Mouse (Mus musculus) myocyte (in vitro differentiated cells): ENCODE measurements around the gene Ano3. TPM values are rescaled to one million over a fixed set of nuclear protein-coding genes. Genes with fewer than 3 reads are reported as not detected.

Source experiments
- H3K27me3 ChIP-seq: one replicate; pipeline ENCODE4 v1.6.1; 2011; ENCODE audit not compliant: control insufficient read depth, insufficient read depth, insufficient read length
- H3K36me3 ChIP-seq: one replicate; pipeline ENCODE4 v1.6.1; 2011; ENCODE audit not compliant: control insufficient read depth, insufficient read depth
- H3K4me2 ChIP-seq: one replicate; pipeline ENCODE4 v1.6.1; 2011; ENCODE audit warnings: low read depth, control low read depth
- H3K4me3 ChIP-seq: one replicate; pipeline ENCODE4 v1.5.1; 2011; ENCODE audit warnings: mild to moderate bottlenecking, control low read depth, moderate library complexity
- H3K79me2 ChIP-seq: one replicate; pipeline ENCODE4 v1.6.1; 2011; ENCODE audit not compliant: control insufficient read depth, insufficient read depth
- H3ac ChIP-seq: one replicate; pipeline ENCODE4 v1.6.1; 2011; ENCODE audit not compliant: control insufficient read depth, insufficient read length
- CEBPB ChIP-seq: IDR thresholded peaks from 2 replicates; pipeline ENCODE4 v1.6.1; 2011; ENCODE audit warnings: mild to moderate bottlenecking, moderate library complexity; ENCODE audit not compliant: poor library complexity, insufficient read depth, severe bottlenecking
- E2F4 ChIP-seq: IDR thresholded peaks from one replicate; pipeline ENCODE4 v1.6.1; 2011; ENCODE audit warnings: mild to moderate bottlenecking, control low read depth, moderate library complexity; ENCODE audit not compliant: insufficient read depth
- MAX ChIP-seq: IDR thresholded peaks from one replicate; pipeline ENCODE4 v1.6.1; 2011; ENCODE audit warnings: low read depth, mild to moderate bottlenecking, control low read depth
- MYOD1 ChIP-seq, 3 experiments: IDR thresholded peaks; one replicate each; pipeline ENCODE4 v1.6.1; 2011; ENCODE audit warnings: control low read depth in 2 of 3, low read depth in 2 of 3, mild to moderate bottlenecking in 2 of 3, moderate library complexity in 1 of 3; ENCODE audit not compliant: insufficient read length in 2 of 3, control insufficient read depth in 1 of 3
- MYOG ChIP-seq, 3 experiments: IDR thresholded peaks; one replicate each; pipeline ENCODE4 v1.6.1; 2011; ENCODE audit warnings: control low read depth in 2 of 3, low read depth in 2 of 3, mild to moderate bottlenecking in 2 of 3; ENCODE audit not compliant: insufficient read length in 2 of 3, control insufficient read depth in 1 of 3, insufficient read depth in 1 of 3
- POLR2A ChIP-seq: IDR thresholded peaks from one replicate; pipeline ENCODE4 v1.6.1; 2011; ENCODE audit warnings: low read depth, mild to moderate bottlenecking, control low read depth, moderate library complexity; ENCODE audit not compliant: insufficient read length
- POLR2AphosphoS2 ChIP-seq: IDR thresholded peaks from one replicate; pipeline ENCODE4 v1.6.1; 2011; ENCODE audit warnings: low read depth, control low read depth; ENCODE audit not compliant: insufficient read length
- REST ChIP-seq: IDR thresholded peaks from one replicate; pipeline ENCODE4 v1.6.1; 2011; ENCODE audit warnings: mild to moderate bottlenecking, control low read depth, moderate library complexity; ENCODE audit not compliant: insufficient read depth, insufficient read length
- SRF ChIP-seq: IDR thresholded peaks from one replicate; pipeline ENCODE4 v1.6.1; 2011; ENCODE audit warnings: low read depth; ENCODE audit not compliant: control insufficient read depth, insufficient read length
- TCF12 ChIP-seq: IDR thresholded peaks from one replicate; pipeline ENCODE4 v1.6.1; 2011; ENCODE audit warnings: mild to moderate bottlenecking, control low read depth; ENCODE audit not compliant: poor library complexity, insufficient read depth, severe bottlenecking
- TCF3 ChIP-seq: IDR thresholded peaks from one replicate; pipeline ENCODE4 v1.6.1; 2011; ENCODE audit warnings: low read depth, control low read depth; ENCODE audit not compliant: insufficient read length
- USF1 ChIP-seq: IDR thresholded peaks from one replicate; pipeline ENCODE4 v1.6.1; 2011; ENCODE audit warnings: low read depth, mild to moderate bottlenecking, control low read depth, moderate library complexity
- polyA plus RNA-seq: library from polyadenylated mRNA; unstranded; fragments of >200 nt; fragmentation: generic; extraction: Trizol; gene quantifications from one replicate; pipeline ENCODE4 v1.2.1, GENCODE M21; 2012; ENCODE audit warnings: missing spikeins

Gene Ano3
- polyA plus RNA-seq, 1 experiment = 0.05 TPM

- no peak for TF ChIP-seq E2F4
- no peak for TF ChIP-seq TCF12
- no peak for TF ChIP-seq MYOG (IDR thresholded peaks at IDR 0.05; ENCODE audit: control insufficient read depth in 1 of 3, insufficient read depth in 1 of 3, insufficient read length in 2 of 3, low read depth in 2 of 3)
- TF ChIP-seq REST = no peak
- TF ChIP-seq POLR2AphosphoS2 = no peak
- no peak for TF ChIP-seq USF1
- no peak for TF ChIP-seq POLR2A
- no peak for TF ChIP-seq SRF
- TF ChIP-seq CEBPB = no peak
- TF ChIP-seq TCF3 = no peak
- TF ChIP-seq MYOD1 (IDR thresholded peaks at IDR 0.05; ENCODE audit: control insufficient read depth in 1 of 3, insufficient read length in 2 of 3, low read depth in 2 of 3) = no peak
- no peak for TF ChIP-seq MAX
- H3K36me3 ChIP-seq = no peaks in the 10 kb centered on the region
- H3K4me3 ChIP-seq = no peak overlapping the region
- no peaks in the 10 kb centered on the region for H3K27me3 ChIP-seq
- no peak overlapping the region for H3K4me2 ChIP-seq
- H3K79me2 ChIP-seq = no peaks in the 10 kb centered on the region
- H3ac ChIP-seq = no peak overlapping the region
Observed at GRCm38 (mm10) chr2:110896477-110897270, 54.0 kb downstream of the Ano3 start.

GRCm38 (mm10) chr2:110871650-110872049 is 79.1 kb downstream of the Ano3 start:
- no peak for TF ChIP-seq TCF3
- no peak for TF ChIP-seq E2F4
- no peak for TF ChIP-seq POLR2A
- Histone ChIP-seq H3K36me3 (no peaks in the 10 kb centered on the region), H3K4me2 (no peak overlapping the region), H3K27me3 (no peaks in the 10 kb centered on the region), H3K4me3 (no peak overlapping the region), H3K79me2 (no peaks in the 10 kb centered on the region), H3ac (no peak overlapping the region)

GRCm38 (mm10) chr2:110865584-110865983 is 85.1 kb downstream of the Ano3 start:
- Histone ChIP-seq H3K79me2 (no peaks in the 10 kb centered on the region), H3K27me3 (no peaks in the 10 kb centered on the region), H3K36me3 (no peaks in the 10 kb centered on the region), H3ac (no peak overlapping the region), H3K4me3 (no peak overlapping the region), H3K4me2 (no peak overlapping the region)
- no peak for TF ChIP-seq MAX
- no peak for TF ChIP-seq MYOG (IDR thresholded peaks at IDR 0.05; ENCODE audit: control insufficient read depth in 1 of 3, insufficient read depth in 1 of 3, insufficient read length in 2 of 3, low read depth in 2 of 3)
- TF ChIP-seq USF1 = no peak
- no peak for TF ChIP-seq CEBPB
- no peak for TF ChIP-seq E2F4
- TF ChIP-seq TCF3 = no peak
- no peak for TF ChIP-seq POLR2A
- no peak for TF ChIP-seq TCF12
- TF ChIP-seq REST = no peak

GRCm38 (mm10) chr2:110863376-110863775 is 87.3 kb downstream of the Ano3 start:
- H3ac ChIP-seq = no peak overlapping the region
- H3K27me3 ChIP-seq = no peaks in the 10 kb centered on the region
- no peaks in the 10 kb centered on the region for H3K36me3 ChIP-seq
- no peak overlapping the region for H3K4me3 ChIP-seq
- no peaks in the 10 kb centered on the region for H3K79me2 ChIP-seq
- TF ChIP-seq E2F4 (no peak), REST (no peak), MAX (no peak), TCF12 (no peak), POLR2A (no peak), MYOD1 (IDR thresholded peaks at IDR 0.05; ENCODE audit: control insufficient read depth in 1 of 3, insufficient read length in 2 of 3, low read depth in 2 of 3) (no peak), CEBPB (no peak), MYOG (IDR thresholded peaks at IDR 0.05; ENCODE audit: control insufficient read depth in 1 of 3, insufficient read depth in 1 of 3, insufficient read length in 2 of 3, low read depth in 2 of 3) (no peak), SRF (no peak), POLR2AphosphoS2 (no peak), TCF3 (no peak), USF1 (no peak)
- no peak overlapping the region for H3K4me2 ChIP-seq

GRCm38 (mm10) chr2:110839559-110840243 is 111.0 kb downstream of the Ano3 start:
- Histone ChIP-seq H3K36me3 (no peaks in the 10 kb centered on the region), H3ac (no peak overlapping the region), H3K79me2 (no peaks in the 10 kb centered on the region), H3K4me2 (no peak overlapping the region), H3K4me3 (no peak overlapping the region), H3K27me3 (no peaks in the 10 kb centered on the region)
- TF ChIP-seq CEBPB (no peak), TCF12 (no peak), MYOG (IDR thresholded peaks at IDR 0.05; ENCODE audit: control insufficient read depth in 1 of 3, insufficient read depth in 1 of 3, insufficient read length in 2 of 3, low read depth in 2 of 3) (no peak), MAX (no peak), POLR2AphosphoS2 (no peak), TCF3 (no peak), SRF (no peak), USF1 (no peak), E2F4 (no peak), REST (no peak), POLR2A (no peak), MYOD1 (IDR thresholded peaks at IDR 0.05; ENCODE audit: control insufficient read depth in 1 of 3, insufficient read length in 2 of 3, low read depth in 2 of 3) (no peak)
